Mouse (Mus musculus): ENCODE measurements around the gene Grtp1.

DNA sequence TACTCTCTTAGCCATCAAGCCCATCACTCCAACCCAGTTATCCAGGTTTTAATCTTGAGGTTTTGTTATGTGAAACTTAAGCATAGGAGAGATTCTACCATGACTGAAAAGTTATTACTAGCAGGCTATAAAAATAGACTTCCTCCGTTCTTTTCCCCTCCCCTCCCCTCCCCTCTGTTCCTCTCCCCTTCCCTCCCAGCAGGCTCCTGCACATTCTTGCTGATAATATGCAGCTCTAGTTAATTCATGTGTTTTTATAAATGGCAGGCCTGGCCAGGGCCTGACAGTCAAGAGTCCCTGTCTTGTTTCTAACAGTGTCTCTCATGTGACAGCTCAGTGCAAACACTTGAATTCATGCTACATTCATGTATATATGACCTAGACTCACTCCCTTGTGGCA is 29.9 kb downstream of the Grtp1 start:
- TF ChIP-seq POLR2A (IDR thresholded peaks at IDR 0.05; ENCODE audit: low read depth, low read length) = no peak
- TF ChIP-seq CTCF (conservative IDR thresholded peaks at IDR 0.05; ENCODE audit: insufficient read depth, insufficient read length, low read depth, low read length) = no peak

All from kidney, adult 2 months (tissue).